Mouse (Mus musculus): ENCODE results near the gene Ubl3. TPM values are rescaled to one million over a fixed set of nuclear protein-coding genes. Genes with fewer than 3 reads are reported as not detected.

Ubl3 gene
- total RNA-seq, 2 experiments from 2014 or later, result 221 to 227 TPM

- H3K27ac ChIP-seq, result no peak overlapping the region
- no peak overlapping the region for H3K4me3 ChIP-seq
- no peak for TF ChIP-seq CTCF (conservative IDR thresholded peaks at IDR 0.05)
- no peak for DNase-seq (ENCODE audit: low spot score in 2 of 2)
Measured at GRCm38 (mm10) chr5:148535669-148536430, 16.7 kb downstream of the Ubl3 start.

- no peak for DNase-seq (ENCODE audit: low spot score in 2 of 2)
- no peak overlapping the region for H3K4me3 ChIP-seq
- H3K27ac ChIP-seq, result no peak overlapping the region
- TF ChIP-seq CTCF (conservative IDR thresholded peaks at IDR 0.05), result no peak
Measured at GRCm38 (mm10) chr5:148534644-148535043, 17.9 kb downstream of the Ubl3 start.

- no peak for TF ChIP-seq CTCF (conservative IDR thresholded peaks at IDR 0.05)
- H3K27ac ChIP-seq, result no peak overlapping the region
- H3K4me3 ChIP-seq, result no peak overlapping the region
- no peak for DNase-seq (ENCODE audit: low spot score in 2 of 2)
Measured at GRCm38 (mm10) chr5:148533924-148534323, 18.7 kb downstream of the Ubl3 start.

- Histone ChIP-seq H3K4me3 (no peak overlapping the region), H3K27ac (0 out of 2 replicates have a peak overlapping the region, but pooled peaks have one; percentile 11)
- DNase-seq (ENCODE audit: low spot score in 2 of 2), result no peak
- TF ChIP-seq CTCF (conservative IDR thresholded peaks at IDR 0.05), result no peak
Measured at GRCm38 (mm10) chr5:148532201-148532600, 20.4 kb downstream of the Ubl3 start.

- TF ChIP-seq CTCF (conservative IDR thresholded peaks at IDR 0.05), result no peak
- no peak overlapping the region for H3K27ac ChIP-seq
- no peak overlapping the region for H3K4me3 ChIP-seq
- DNase-seq (ENCODE audit: low spot score in 2 of 2), result no peak
Measured at GRCm38 (mm10) chr5:148527632-148528031, 25.0 kb downstream of the Ubl3 start.

- no peak for DNase-seq (ENCODE audit: low spot score in 2 of 2)
- Histone ChIP-seq H3K27ac (peak overlapping the region; percentile 39; the same call in 1 of the 2 replicates), H3K4me3 (no peak overlapping the region)
- TF ChIP-seq CTCF (conservative IDR thresholded peaks at IDR 0.05), result no peak
Measured at GRCm38 (mm10) chr5:148526631-148527030, 26.0 kb downstream of the Ubl3 start.

- Histone ChIP-seq H3K4me3 (no peak overlapping the region), H3K27ac (no peak overlapping the region)
- no peak for TF ChIP-seq CTCF (conservative IDR thresholded peaks at IDR 0.05)
- no peak for DNase-seq (ENCODE audit: low spot score in 2 of 2)
Measured at GRCm38 (mm10) chr5:148523202-148523971, 29.2 kb downstream of the Ubl3 start.

- H3K4me3 ChIP-seq, result no peak overlapping the region
- TF ChIP-seq CTCF (conservative IDR thresholded peaks at IDR 0.05), result no peak
- H3K27ac ChIP-seq, result no peak overlapping the region
- DNase-seq (ENCODE audit: low spot score in 2 of 2), result no peak
Measured at GRCm38 (mm10) chr5:148522378-148522777, 30.2 kb downstream of the Ubl3 start.

- Histone ChIP-seq H3K4me3 (no peak overlapping the region), H3K27ac (no peak overlapping the region)
- TF ChIP-seq CTCF (conservative IDR thresholded peaks at IDR 0.05), result no peak
- DNase-seq (ENCODE audit: low spot score in 2 of 2), result no peak
Measured at GRCm38 (mm10) chr5:148517445-148517844, 35.1 kb downstream of the Ubl3 start.

- Histone ChIP-seq H3K27ac (peak overlapping the region; percentile 36; the same call in 1 of the 2 replicates), H3K4me3 (no peak overlapping the region)
- no peak for TF ChIP-seq CTCF (conservative IDR thresholded peaks at IDR 0.05)
- no peak for DNase-seq (ENCODE audit: low spot score in 2 of 2)
Measured at GRCm38 (mm10) chr5:148512042-148512640, 40.4 kb downstream of the Ubl3 start.

- H3K27ac ChIP-seq, result no peak overlapping the region
- DNase-seq (ENCODE audit: low spot score in 2 of 2), result no peak
- no peak for TF ChIP-seq CTCF (conservative IDR thresholded peaks at IDR 0.05)
- no peak overlapping the region for H3K4me3 ChIP-seq
Measured at GRCm38 (mm10) chr5:148510265-148510664, 42.3 kb downstream of the Ubl3 start.

- Histone ChIP-seq H3K4me3 (no peak overlapping the region), H3K27ac (peak overlapping the region; percentile 59)
- DNase-seq (ENCODE audit: low spot score in 2 of 2), result no peak
- TF ChIP-seq CTCF (conservative IDR thresholded peaks at IDR 0.05), result no peak
Measured at GRCm38 (mm10) chr5:148509731-148510130, 42.9 kb downstream of the Ubl3 start.
